Mouse (Mus musculus): ENCODE data around the gene Hivep3. TPM values are rescaled to one million over a fixed set of nuclear protein-coding genes. Genes with fewer than 3 reads are reported as not detected.
A peak's percentile ranks its signal among the peaks of the same experiment; 100 is the strongest.

The Hivep3 gene
- polyA plus RNA-seq, 1 experiment from 2014 or later: 5.7 TPM

GRCm38 (mm10) chr4:119806556-119806955 is 73.0 kb downstream of the Hivep3 start:
- WGBS: 81% methylated on average over 2 of the region's 2 CpGs

GRCm38 (mm10) chr4:119807359-119807758 is 73.8 kb downstream of the Hivep3 start:
- Histone ChIP-seq H3K4me3 (ENCODE audit: low read depth, low read length) (no peak overlapping the region), H3K27ac (ENCODE audit: low read depth, low read length) (no peak overlapping the region), H3K4me1 (ENCODE audit: control insufficient read depth, insufficient read depth, low read length) (no peaks in the 10 kb centered on the region), H3K27me3 (ENCODE audit: control insufficient read depth, insufficient read depth, low read length) (no peaks in the 10 kb centered on the region), H3K36me3 (ENCODE audit: control insufficient read depth, insufficient read depth, low read length) (no peaks in the 10 kb centered on the region), H3K9ac (ENCODE audit: low read length) (no peak overlapping the region), H3K4me2 (ENCODE audit: low read depth) (no peak overlapping the region), H3K9me3 (ENCODE audit: control insufficient read depth, low read length) (no peaks in the 10 kb centered on the region)
- DNase-seq (ENCODE audit: low spot score) (no peak), ATAC-seq (ENCODE audit: insufficient read depth, low FRiP score, low TSS enrichment) (no peak)
- WGBS: 64% methylated on average over 2 of the region's 2 CpGs

More at GRCm38 (mm10) chr4:119806556-119806955, 73.0 kb downstream of the Hivep3 start:
- no peak for DNase-seq (ENCODE audit: low spot score)
- no peak overlapping the region for H3K4me2 ChIP-seq (ENCODE audit: low read depth)
- ATAC-seq (ENCODE audit: insufficient read depth, low FRiP score, low TSS enrichment): no peak
- H3K9ac ChIP-seq (ENCODE audit: low read length): no peak overlapping the region
- no peak overlapping the region for H3K27ac ChIP-seq (ENCODE audit: low read depth, low read length)
- no peaks in the 10 kb centered on the region for H3K36me3 ChIP-seq (ENCODE audit: control insufficient read depth, insufficient read depth, low read length)
- no peaks in the 10 kb centered on the region for H3K27me3 ChIP-seq (ENCODE audit: control insufficient read depth, insufficient read depth, low read length)
- no peaks in the 10 kb centered on the region for H3K4me1 ChIP-seq (ENCODE audit: control insufficient read depth, insufficient read depth, low read length)
- H3K9me3 ChIP-seq (ENCODE audit: control insufficient read depth, low read length): no peaks in the 10 kb centered on the region
- no peak overlapping the region for H3K4me3 ChIP-seq (ENCODE audit: low read depth, low read length)

GRCm38 (mm10) chr4:119809245-119809644 is 75.7 kb downstream of the Hivep3 start:
- DNase-seq (ENCODE audit: low spot score) (no peak), ATAC-seq (ENCODE audit: insufficient read depth, low FRiP score, low TSS enrichment) (no peak)
- no peak overlapping the region for H3K9ac ChIP-seq (ENCODE audit: low read length)
- WGBS: 40% methylated on average over 5 of the region's 5 CpGs
- no peaks in the 10 kb centered on the region for H3K27me3 ChIP-seq (ENCODE audit: control insufficient read depth, insufficient read depth, low read length)
- peaks cover 5% of the 10 kb centered on the region; the same call in 1 of the 2 replicates for H3K4me1 ChIP-seq (ENCODE audit: control insufficient read depth, insufficient read depth, low read length)
- H3K27ac ChIP-seq (ENCODE audit: low read depth, low read length): no peak overlapping the region
- H3K4me3 ChIP-seq (ENCODE audit: low read depth, low read length): no peak overlapping the region
- H3K36me3 ChIP-seq (ENCODE audit: control insufficient read depth, insufficient read depth, low read length): no peaks in the 10 kb centered on the region
- no peak overlapping the region for H3K4me2 ChIP-seq (ENCODE audit: low read depth)
- no peaks in the 10 kb centered on the region for H3K9me3 ChIP-seq (ENCODE audit: control insufficient read depth, low read length)

- WGBS: 21% methylated on average over 2 of the region's 2 CpGs
- DNase-seq (ENCODE audit: low spot score) (no peak), ATAC-seq (ENCODE audit: insufficient read depth, low FRiP score, low TSS enrichment) (no peak)
- Histone ChIP-seq H3K4me3 (ENCODE audit: low read depth, low read length) (no peak overlapping the region), H3K27ac (ENCODE audit: low read depth, low read length) (no peak overlapping the region), H3K36me3 (ENCODE audit: control insufficient read depth, insufficient read depth, low read length) (no peaks in the 10 kb centered on the region), H3K4me1 (ENCODE audit: control insufficient read depth, insufficient read depth, low read length) (peaks cover 25% of the 10 kb centered on the region), H3K27me3 (ENCODE audit: control insufficient read depth, insufficient read depth, low read length) (peaks cover 5% of the 10 kb centered on the region; the same call in 1 of the 2 replicates), H3K9me3 (ENCODE audit: control insufficient read depth, low read length) (no peaks in the 10 kb centered on the region), H3K4me2 (ENCODE audit: low read depth) (no peak overlapping the region), H3K9ac (ENCODE audit: low read length) (no peak overlapping the region)
Observed at GRCm38 (mm10) chr4:119812775-119813174, 79.2 kb downstream of the Hivep3 start.

GRCm38 (mm10) chr4:119813500-119814184 is 80.1 kb downstream of the Hivep3 start:
- H3K4me2 ChIP-seq (ENCODE audit: low read depth): peak overlapping the region; percentile 95

GRCm38 (mm10) chr4:119814185-119815132 is 80.9 kb downstream of the Hivep3 start:
- Histone ChIP-seq H3K4me1 (ENCODE audit: control insufficient read depth, insufficient read depth, low read length) (peaks cover 25% of the 10 kb centered on the region), H3K36me3 (ENCODE audit: control insufficient read depth, insufficient read depth, low read length) (no peaks in the 10 kb centered on the region), H3K27ac (ENCODE audit: low read depth, low read length) (peak overlapping the region; percentile 4; the same call in 1 of the 2 replicates), H3K9ac (ENCODE audit: low read length) (peak overlapping the region; percentile 59), H3K4me2 (ENCODE audit: low read depth) (peak overlapping the region; percentile 95), H3K9me3 (ENCODE audit: control insufficient read depth, low read length) (no peaks in the 10 kb centered on the region), H3K27me3 (ENCODE audit: control insufficient read depth, insufficient read depth, low read length) (peaks cover 5% of the 10 kb centered on the region; the same call in 1 of the 2 replicates), H3K4me3 (ENCODE audit: low read depth, low read length) (peak overlapping the region; percentile 50)
- peak; percentile 44 for DNase-seq (ENCODE audit: low spot score)
- peak; percentile 45 for ATAC-seq (ENCODE audit: insufficient read depth, low FRiP score, low TSS enrichment)
- 2% methylated on average over 47 of the region's 47 CpGs for WGBS

More at GRCm38 (mm10) chr4:119813500-119814184, 80.1 kb downstream of the Hivep3 start:
- no peak for DNase-seq (ENCODE audit: low spot score)
- Histone ChIP-seq H3K9me3 (ENCODE audit: control insufficient read depth, low read length) (no peaks in the 10 kb centered on the region), H3K4me1 (ENCODE audit: control insufficient read depth, insufficient read depth, low read length) (peaks cover 25% of the 10 kb centered on the region), H3K27ac (ENCODE audit: low read depth, low read length) (no peak overlapping the region), H3K4me3 (ENCODE audit: low read depth, low read length) (no peak overlapping the region; the same call in 1 of the 2 replicates), H3K36me3 (ENCODE audit: control insufficient read depth, insufficient read depth, low read length) (no peaks in the 10 kb centered on the region), H3K9ac (ENCODE audit: low read length) (no peak overlapping the region), H3K27me3 (ENCODE audit: control insufficient read depth, insufficient read depth, low read length) (peaks cover 5% of the 10 kb centered on the region; the same call in 1 of the 2 replicates)
- ATAC-seq (ENCODE audit: insufficient read depth, low FRiP score, low TSS enrichment): peak; percentile 29; the same call in 1 of the 2 replicates
- 26% methylated on average over 5 of the region's 12 CpGs for WGBS

GRCm38 (mm10) chr4:119815133-119815792 is 81.7 kb downstream of the Hivep3 start:
- Histone ChIP-seq H3K4me2 (ENCODE audit: low read depth) (peak overlapping the region; percentile 95), H3K27ac (ENCODE audit: low read depth, low read length) (0 out of 2 replicates have a peak overlapping the region, but pooled peaks have one; percentile 4), H3K4me1 (ENCODE audit: control insufficient read depth, insufficient read depth, low read length) (peaks cover 25% of the 10 kb centered on the region), H3K36me3 (ENCODE audit: control insufficient read depth, insufficient read depth, low read length) (no peaks in the 10 kb centered on the region), H3K9me3 (ENCODE audit: control insufficient read depth, low read length) (no peaks in the 10 kb centered on the region), H3K4me3 (ENCODE audit: low read depth, low read length) (peak overlapping the region; percentile 50), H3K9ac (ENCODE audit: low read length) (peak overlapping the region; percentile 59), H3K27me3 (ENCODE audit: control insufficient read depth, insufficient read depth, low read length) (peaks cover 5% of the 10 kb centered on the region; the same call in 1 of the 2 replicates)
- DNase-seq (ENCODE audit: low spot score) (no peak), ATAC-seq (ENCODE audit: insufficient read depth, low FRiP score, low TSS enrichment) (no peak)
- WGBS: 6% methylated on average over 7 of the region's 7 CpGs

GRCm38 (mm10) chr4:119815793-119816161 is 82.2 kb downstream of the Hivep3 start:
- Histone ChIP-seq H3K27me3 (ENCODE audit: control insufficient read depth, insufficient read depth, low read length) (peaks cover 5% of the 10 kb centered on the region; the same call in 1 of the 2 replicates), H3K4me1 (ENCODE audit: control insufficient read depth, insufficient read depth, low read length) (peaks cover 25% of the 10 kb centered on the region), H3K9ac (ENCODE audit: low read length) (no peak overlapping the region), H3K27ac (ENCODE audit: low read depth, low read length) (no peak overlapping the region), H3K4me2 (ENCODE audit: low read depth) (no peak overlapping the region; the same call in 1 of the 2 replicates), H3K4me3 (ENCODE audit: low read depth, low read length) (no peak overlapping the region), H3K9me3 (ENCODE audit: control insufficient read depth, low read length) (no peaks in the 10 kb centered on the region), H3K36me3 (ENCODE audit: control insufficient read depth, insufficient read depth, low read length) (no peaks in the 10 kb centered on the region)
- ATAC-seq (ENCODE audit: insufficient read depth, low FRiP score, low TSS enrichment) (no peak), DNase-seq (ENCODE audit: low spot score) (no peak)
